Mouse (Mus musculus): ENCODE measurements around the gene Vmn1r175. TPM values are rescaled to one million over a fixed set of nuclear protein-coding genes. Genes with fewer than 3 reads are reported as not detected.
"Not testable (repeated sequence)": the region's sequence is repeated elsewhere in the genome, so short reads cannot be mapped to it uniquely, and the experiment has no call there.

The Vmn1r175 gene
- polyA plus RNA-seq (2014; fragmentation: Nextera tagmentation; extraction: Ambion mirVana) = not detected in 2 replicates

DNA sequence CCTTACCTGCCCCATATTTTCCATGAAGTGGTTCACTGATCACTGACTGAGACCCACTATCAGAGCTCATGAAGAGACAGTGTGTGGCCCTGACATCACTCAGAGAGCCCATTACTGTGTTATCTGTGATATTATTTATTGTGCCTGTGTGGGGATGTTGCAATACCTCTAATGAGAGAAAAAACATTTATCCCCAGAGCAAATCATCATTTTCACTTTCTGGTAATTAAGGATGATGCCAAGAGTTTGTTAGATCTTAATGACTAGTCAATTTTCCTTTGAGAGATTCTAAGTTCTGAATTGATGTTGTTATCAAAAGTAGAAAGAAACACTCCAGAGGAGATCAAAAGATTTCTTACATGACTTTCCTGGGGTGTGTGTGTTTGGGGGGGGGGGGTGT lies at the start of gene Vmn1r175:
TSS of gene Vmn1r175 (minus strand) at position 101 of the 400 bp plus-strand sequence.
- not testable (repeated sequence) for ATAC-seq (replicated peaks; ENCODE audit: insufficient number of reproducible peaks, low FRiP score, low TSS enrichment, low read depth); DNase-seq (ENCODE audit: low spot score); H3K36me3 ChIP-seq (replicated peaks; ENCODE audit: control insufficient read depth, insufficient read depth, low read depth, low read length); H3K9me3 ChIP-seq (replicated peaks; ENCODE audit: control insufficient read depth, low read length); H3K4me2 ChIP-seq (ENCODE audit: low read depth, low read length); H3K9ac ChIP-seq (replicated peaks; ENCODE audit: low read length); H3K27ac ChIP-seq (replicated peaks; ENCODE audit: low read depth, low read length); H3K4me1 ChIP-seq (ENCODE audit: control insufficient read depth, insufficient read depth, low read length); H3K4me3 ChIP-seq (ENCODE audit: low read depth, low read length); H3K27me3 ChIP-seq (ENCODE audit: control insufficient read depth, insufficient read depth, low read length)

DNA sequence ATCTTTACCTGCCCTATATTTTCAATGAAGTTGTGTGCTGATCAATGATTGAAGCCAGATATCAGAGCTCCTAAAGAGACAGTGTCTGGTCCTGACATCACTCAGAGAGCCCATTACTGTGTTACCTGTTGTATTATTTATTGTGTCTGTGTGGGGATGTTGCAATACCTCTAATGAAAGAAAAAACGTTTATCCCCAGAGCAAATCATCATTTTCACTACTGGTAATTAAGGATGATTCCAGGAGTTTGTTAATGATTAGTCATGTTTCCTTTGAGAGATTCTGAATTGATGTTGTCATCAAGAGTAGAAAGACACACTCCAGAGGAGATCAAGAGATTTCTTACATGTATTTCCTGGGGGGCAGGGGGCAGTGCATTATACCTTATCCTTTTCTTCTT lies 26.8 kb upstream of the Vmn1r175 start, which contains the start of gene Vmn1r176:
TSS of gene Vmn1r176 (minus strand) at position 101 of the 400 bp plus-strand sequence.
- H3K27ac ChIP-seq (replicated peaks; ENCODE audit: low read depth, low read length); H3K27me3 ChIP-seq (ENCODE audit: control insufficient read depth, insufficient read depth, low read length); H3K9me3 ChIP-seq (replicated peaks; ENCODE audit: control insufficient read depth, low read length); H3K4me1 ChIP-seq (ENCODE audit: control insufficient read depth, insufficient read depth, low read length); H3K36me3 ChIP-seq (replicated peaks; ENCODE audit: control insufficient read depth, insufficient read depth, low read depth, low read length); ATAC-seq (replicated peaks; ENCODE audit: insufficient number of reproducible peaks, low FRiP score, low TSS enrichment, low read depth); H3K9ac ChIP-seq (replicated peaks; ENCODE audit: low read length); H3K4me2 ChIP-seq (ENCODE audit: low read depth, low read length); DNase-seq (ENCODE audit: low spot score); H3K4me3 ChIP-seq (ENCODE audit: low read depth, low read length): not testable (repeated sequence)
- no CpG with 5 or more reads among the region's 1 CpGs for WGBS

DNA sequence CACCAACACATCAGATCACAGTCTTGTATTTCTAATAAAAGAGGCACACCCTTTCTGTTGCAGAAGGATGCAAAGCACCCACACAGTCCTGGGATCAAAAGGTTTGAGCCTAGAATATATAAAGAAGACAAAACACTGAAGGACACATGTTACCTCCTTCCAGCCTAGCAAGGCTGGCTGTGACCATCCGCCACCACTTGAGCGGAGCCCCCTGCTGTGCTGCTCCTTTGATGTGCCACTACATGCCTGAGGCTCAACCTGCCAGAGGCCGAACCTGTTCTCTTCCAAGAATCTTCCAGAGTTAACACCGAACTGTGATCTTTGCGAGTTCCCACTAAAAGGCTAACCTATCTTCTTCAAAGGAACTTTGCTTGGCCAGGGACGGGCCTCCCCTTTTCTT lies 25.9 kb downstream of the Vmn1r175 start:
- H3K9me3 ChIP-seq (replicated peaks; ENCODE audit: control insufficient read depth, low read length) = peaks cover 4% of the 10 kb centered on the region
- H3K36me3 ChIP-seq (replicated peaks; ENCODE audit: control insufficient read depth, insufficient read depth, low read depth, low read length) = no peaks in the 10 kb centered on the region
- no peak for ATAC-seq (replicated peaks; ENCODE audit: insufficient number of reproducible peaks, low FRiP score, low TSS enrichment, low read depth)
- H3K9ac ChIP-seq (replicated peaks; ENCODE audit: low read length) = no peak overlapping the region
- WGBS = 81% methylated on average over 6 of the region's 6 CpGs
- no peak overlapping the region for H3K4me3 ChIP-seq (ENCODE audit: low read depth, low read length)
- DNase-seq (ENCODE audit: low spot score) = no peak
- no peak overlapping the region for H3K27ac ChIP-seq (replicated peaks; ENCODE audit: low read depth, low read length)
- no peaks in the 10 kb centered on the region for H3K4me1 ChIP-seq (ENCODE audit: control insufficient read depth, insufficient read depth, low read length)
- H3K4me2 ChIP-seq (ENCODE audit: low read depth, low read length) = no peak overlapping the region
- H3K27me3 ChIP-seq (ENCODE audit: control insufficient read depth, insufficient read depth, low read length) = no peaks in the 10 kb centered on the region

Other genes with a start within 250 kb of the Vmn1r175 start
- gene Vmn1r169, start 235.1 kb downstream of the Vmn1r175 start, polyA plus RNA-seq (2014; fragmentation: Nextera tagmentation; extraction: Ambion mirVana) = not detected in 2 replicates
- gene Vmn1r170, start 204.5 kb downstream of the Vmn1r175 start, polyA plus RNA-seq (2014; fragmentation: Nextera tagmentation; extraction: Ambion mirVana) = not detected in 2 replicates
- gene Vmn1r171, start 179.9 kb downstream of the Vmn1r175 start, polyA plus RNA-seq (2014; fragmentation: Nextera tagmentation; extraction: Ambion mirVana) = not detected in 2 replicates
- gene Vmn1r172, start 152.3 kb downstream of the Vmn1r175 start, polyA plus RNA-seq (2014; fragmentation: Nextera tagmentation; extraction: Ambion mirVana) = not detected in 2 replicates
- not detected in 2 replicates for gene Vmn1r173, start 109.9 kb downstream of the Vmn1r175 start, polyA plus RNA-seq (2014; fragmentation: Nextera tagmentation; extraction: Ambion mirVana)
- gene Vmn1r174, start 58.4 kb downstream of the Vmn1r175 start, polyA plus RNA-seq (2014; fragmentation: Nextera tagmentation; extraction: Ambion mirVana) = not detected in 2 replicates
- not detected in 2 replicates for gene Vmn1r176, start 26.7 kb upstream of the Vmn1r175 start, polyA plus RNA-seq (2014; fragmentation: Nextera tagmentation; extraction: Ambion mirVana)
- not detected in 2 replicates for gene Vmn1r177, start 55.8 kb upstream of the Vmn1r175 start, polyA plus RNA-seq (2014; fragmentation: Nextera tagmentation; extraction: Ambion mirVana)
- gene Vmn1r178, start 81.4 kb upstream of the Vmn1r175 start, polyA plus RNA-seq (2014; fragmentation: Nextera tagmentation; extraction: Ambion mirVana) = not detected in 2 replicates
- not detected in 2 replicates for gene Vmn1r179, start 116.3 kb upstream of the Vmn1r175 start, polyA plus RNA-seq (2014; fragmentation: Nextera tagmentation; extraction: Ambion mirVana)
- gene Vmn1r180, start 140.0 kb upstream of the Vmn1r175 start, polyA plus RNA-seq (2014; fragmentation: Nextera tagmentation; extraction: Ambion mirVana) = not detected in 2 replicates
- not detected in 2 replicates for gene Vmn1r181, start 164.0 kb upstream of the Vmn1r175 start, polyA plus RNA-seq (2014; fragmentation: Nextera tagmentation; extraction: Ambion mirVana)
- gene V1rd19, start 191.0 kb upstream of the Vmn1r175 start, polyA plus RNA-seq (2014; fragmentation: Nextera tagmentation; extraction: Ambion mirVana) = not detected in 2 replicates
- not detected in 2 replicates for gene Vmn1r183, start 242.6 kb upstream of the Vmn1r175 start, polyA plus RNA-seq (2014; fragmentation: Nextera tagmentation; extraction: Ambion mirVana)

All from embryonic facial prominence, embryonic 11.5 days (tissue).